Mouse (Mus musculus) MN1 (cell line): Measurements from ENCODE around the gene Ercc1.

Experiments
- DNase-seq: peaks from one replicate; pipeline ENCODE4 v3.0.0-alpha.2; 2016; ENCODE audit warnings: low spot score

Ercc1 gene

DNA sequence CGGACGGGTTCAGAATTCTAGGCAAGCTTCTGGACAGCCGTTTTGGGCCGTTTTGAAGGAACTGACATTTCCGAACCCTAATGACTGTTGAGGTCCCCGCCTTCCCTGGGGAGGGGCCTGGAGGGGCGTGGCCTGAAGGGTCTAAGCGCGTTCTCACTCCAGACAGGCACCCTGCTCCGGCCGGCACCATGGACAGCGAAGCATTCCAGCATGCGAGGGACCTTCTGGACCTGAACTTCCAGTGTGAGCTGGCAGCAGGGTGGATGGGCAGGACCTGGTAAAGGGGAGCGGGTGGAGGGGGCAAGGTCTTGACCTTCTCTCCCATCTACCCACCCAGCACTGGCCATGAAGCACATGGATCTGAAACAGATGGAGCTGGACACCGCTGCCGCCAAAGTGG, 23.8 kb downstream of the Ercc1 start:
- DNase-seq: no peak

DNA sequence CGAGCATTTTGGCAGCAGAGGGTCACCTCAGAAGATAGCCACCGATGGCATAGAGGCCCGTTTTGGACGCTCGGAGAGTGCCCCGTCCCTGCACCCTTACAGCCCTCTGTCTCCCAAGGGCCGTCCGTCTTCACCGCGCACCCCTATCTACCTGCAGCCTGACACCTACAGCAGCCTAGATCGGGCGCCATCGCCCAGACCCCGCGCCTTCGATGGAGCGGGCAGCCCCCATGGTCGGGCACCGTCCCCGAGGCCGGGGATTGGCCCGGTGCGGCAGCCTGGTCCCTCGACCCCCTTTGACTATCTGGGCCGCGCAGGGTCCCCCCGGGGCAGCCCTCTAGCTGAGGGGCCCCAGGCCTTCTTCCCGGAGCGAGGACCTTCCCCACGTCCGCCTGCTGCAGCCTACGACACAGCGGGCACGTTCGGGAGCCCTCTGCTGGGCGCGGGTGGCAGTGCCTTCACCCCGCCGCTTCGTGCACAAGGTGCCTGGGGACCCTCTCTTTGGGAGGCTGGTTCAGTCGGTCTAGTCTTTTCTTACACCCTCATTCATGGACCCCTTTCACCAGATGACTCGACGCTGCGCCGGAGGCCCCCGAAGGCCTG, 25.3 kb downstream of the Ercc1 start:
- no peak for DNase-seq

DNA sequence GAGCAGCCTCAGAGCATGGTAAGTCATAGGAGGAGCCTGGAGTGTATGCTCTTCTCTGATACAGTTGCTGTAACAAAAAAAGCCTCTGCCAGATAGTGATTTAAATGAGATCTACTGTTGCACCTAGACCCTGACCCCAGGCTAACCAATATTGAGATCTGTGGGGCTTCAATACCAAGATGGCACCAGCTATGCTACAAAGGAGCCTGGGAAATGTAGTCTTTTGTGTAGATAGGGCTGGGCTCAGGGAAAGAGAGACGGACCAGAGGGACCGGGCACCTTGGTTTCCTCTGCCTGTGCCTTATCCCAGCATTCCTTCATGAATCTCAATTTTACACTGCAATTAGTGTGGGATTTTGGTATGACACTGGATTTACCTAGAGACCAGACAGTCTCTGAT, 28.8 kb downstream of the Ercc1 start:
- DNase-seq: no peak

DNA sequence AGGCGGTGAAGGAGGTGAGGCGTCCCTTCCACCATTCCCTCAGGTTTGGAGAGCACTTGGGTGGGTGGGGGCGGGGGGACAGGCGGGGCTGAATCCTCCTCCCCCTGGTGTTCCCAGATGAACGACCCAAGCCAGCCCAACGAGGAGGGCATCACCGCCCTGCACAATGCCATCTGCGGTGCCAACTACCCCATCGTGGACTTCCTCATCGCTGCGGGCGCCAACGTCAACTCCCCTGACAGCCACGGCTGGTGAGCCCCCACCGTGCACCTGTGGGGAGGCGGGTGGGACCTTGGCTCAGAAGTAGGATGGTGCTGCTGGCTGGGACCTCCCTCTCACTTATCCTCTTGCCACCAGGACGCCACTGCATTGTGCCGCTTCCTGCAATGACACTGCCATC, 30.8 kb downstream of the Ercc1 start:
- no peak for DNase-seq

DNA sequence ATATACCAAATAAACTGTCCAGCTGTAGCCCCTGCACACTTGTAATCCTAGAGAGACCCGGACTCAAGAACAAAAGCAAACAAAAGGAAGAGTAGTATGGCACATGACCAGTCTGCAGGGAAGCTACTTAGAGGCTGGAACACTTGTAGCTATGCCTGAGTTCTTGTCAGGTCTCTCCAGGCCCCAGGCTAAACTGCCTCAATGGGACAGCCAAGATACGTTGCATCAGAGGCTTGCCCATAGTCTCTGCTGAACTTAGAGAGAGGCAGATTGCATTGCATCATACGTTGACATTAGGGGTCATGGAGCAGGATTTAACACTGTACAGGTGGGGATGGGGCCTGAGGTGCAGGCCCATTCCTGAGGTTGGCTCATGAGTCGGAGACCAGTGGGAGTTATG, 31.4 kb downstream of the Ercc1 start:
- no peak for DNase-seq

DNA sequence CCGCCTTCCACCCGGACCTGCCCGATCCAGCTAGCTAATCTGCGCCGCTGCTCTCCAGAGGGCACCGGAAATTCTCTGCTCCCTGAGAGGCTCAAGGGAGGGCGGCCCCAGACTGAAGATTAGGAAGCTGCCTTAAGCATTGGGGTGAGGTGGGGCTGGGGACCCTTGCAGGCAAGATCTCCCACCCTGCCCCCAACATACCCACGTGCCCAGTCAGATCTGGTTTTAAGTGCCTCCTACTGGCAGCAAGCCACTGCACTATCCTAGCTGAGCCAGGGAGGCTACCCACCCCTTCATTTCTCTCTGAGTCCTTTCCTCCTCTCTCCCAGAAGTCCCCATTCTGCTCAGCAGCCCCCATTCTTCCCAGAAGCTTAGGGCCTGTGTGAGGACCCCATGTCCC, 33.5 kb downstream of the Ercc1 start:
- no peak for DNase-seq

DNA sequence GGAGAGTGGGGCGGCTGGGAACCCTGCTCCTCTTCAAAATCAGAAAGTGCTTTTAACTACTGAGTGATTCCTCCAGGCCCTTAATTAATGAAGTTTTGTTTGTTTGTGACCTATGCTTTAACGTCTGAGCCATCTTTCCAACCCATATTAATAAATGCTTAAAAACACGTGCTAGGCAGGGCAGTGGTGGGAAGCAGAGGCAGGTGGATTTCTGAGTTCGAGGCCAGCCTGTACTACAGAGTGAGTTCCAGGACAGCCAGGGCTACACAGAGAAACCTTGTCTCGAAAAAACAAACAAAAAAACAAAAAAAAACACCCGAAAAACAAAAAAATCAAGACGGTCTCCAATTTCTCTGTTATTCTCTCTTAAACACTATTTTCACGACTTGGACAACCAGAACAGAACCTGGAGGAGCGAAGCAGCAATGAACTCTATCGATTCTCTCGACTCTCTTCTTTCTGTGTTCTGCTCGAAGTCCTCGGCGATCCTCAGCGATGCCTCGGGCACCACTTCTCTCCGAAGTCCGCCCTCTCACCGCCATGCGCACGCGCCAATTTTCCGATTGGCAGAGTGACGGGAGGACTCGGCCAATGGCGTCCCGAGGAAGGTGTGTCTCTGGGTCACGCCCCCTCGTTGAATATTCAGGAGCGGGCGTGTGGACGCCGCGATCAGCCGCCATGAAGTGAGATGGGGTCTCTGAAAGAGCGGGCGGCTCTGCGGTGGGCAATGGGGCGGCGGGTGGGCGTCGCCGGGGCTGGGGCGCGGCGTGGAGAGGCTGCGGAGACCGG, 37.0 kb downstream of the Ercc1 start, which contains the start of gene Ercc2:
Gene Ercc2, plus strand, starts transcription at position 634 of the 789 bp plus-strand sequence.
- DNase-seq: peak; percentile 92

DNA sequence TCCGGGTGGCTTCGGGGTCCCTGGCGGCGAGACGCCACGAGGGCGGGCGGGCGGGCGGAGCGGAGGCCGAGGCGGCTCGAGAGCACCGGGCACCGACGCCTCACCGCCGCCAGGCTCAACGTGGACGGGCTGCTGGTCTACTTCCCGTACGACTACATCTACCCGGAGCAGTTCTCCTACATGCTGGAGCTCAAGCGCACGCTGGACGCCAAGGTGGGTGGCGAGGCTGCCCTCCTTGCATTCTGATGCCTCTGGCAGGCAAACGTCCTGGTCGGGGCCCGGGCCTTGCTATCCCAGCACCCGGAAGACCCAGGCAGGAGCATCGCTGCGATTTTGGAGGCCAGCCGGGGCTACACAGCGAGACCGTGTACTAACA, 37.6 kb downstream of the Ercc1 start:
- no peak for DNase-seq

DNA sequence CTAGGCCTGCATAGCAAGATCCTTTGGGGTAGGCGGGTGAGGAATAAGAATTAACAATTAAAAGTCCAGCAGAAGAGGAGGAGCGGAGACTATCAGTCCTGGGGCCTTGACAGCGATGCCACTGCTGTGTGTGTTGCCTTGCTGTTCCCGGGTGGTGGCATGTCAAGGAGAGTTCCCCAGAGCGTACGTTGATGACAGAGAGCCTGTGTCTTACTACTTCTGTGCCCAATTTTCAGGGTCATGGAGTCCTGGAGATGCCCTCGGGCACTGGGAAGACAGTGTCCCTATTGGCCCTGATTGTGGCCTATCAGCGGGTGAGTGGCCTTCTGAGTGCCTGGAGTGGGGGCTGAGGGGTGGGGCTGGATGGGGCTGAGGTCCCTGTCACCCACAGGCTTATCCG, 39.1 kb downstream of the Ercc1 start:
- no peak for DNase-seq

DNA sequence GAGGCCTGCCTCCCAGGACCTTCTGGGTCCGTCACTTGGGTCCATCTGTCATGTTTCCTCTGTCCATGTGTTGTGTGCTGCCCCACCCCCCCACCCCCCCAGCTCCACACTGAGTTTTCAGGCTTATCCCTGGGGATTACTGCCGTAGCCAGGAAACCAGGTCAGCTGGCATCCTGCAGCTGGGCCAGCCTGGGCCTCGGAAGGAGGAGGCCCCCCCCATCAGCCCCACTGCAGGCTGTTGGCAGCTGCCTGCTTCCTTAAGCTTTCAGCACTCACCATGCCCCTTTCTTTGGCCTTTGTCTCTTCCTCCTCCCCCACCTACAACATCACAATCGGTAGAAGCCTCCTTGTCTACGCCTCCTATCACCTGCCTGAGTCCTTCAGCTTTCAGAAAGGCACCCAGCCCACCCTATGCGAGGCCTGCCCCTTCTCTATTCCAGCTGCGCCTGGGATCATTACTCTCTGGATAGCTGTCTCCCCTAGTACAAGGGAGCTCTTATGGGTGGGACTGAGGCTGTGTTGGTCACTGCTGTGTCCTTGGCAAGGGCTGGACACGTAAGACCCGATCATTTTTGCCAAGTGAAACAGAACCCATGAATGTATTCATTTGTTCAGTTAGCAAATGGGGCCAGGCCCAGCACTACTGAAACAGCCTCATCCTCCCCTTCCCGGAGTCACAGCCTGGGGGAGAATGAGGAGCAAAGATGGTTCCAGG, 44.3 kb downstream of the Ercc1 start:
- peak; percentile 47 for DNase-seq

DNA sequence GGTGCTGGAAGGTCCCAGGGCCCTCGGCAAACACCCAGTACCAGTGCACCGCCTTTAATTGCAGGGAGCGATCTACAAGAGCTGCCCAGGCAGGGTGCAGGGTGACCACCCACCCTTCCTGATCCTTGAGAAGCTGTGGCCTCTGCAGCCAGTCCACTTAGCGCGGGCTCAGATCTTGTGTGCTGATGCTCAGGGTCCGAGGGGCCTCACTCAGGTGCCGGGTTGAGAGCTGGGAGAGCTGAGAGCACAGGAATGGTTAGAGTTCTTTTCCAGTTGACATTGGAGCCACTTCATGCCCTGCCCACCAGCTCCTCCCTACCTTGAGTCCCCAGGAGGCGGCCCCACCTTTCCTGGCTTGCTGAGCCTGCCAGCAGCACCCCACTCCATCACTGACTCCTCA, 49.9 kb downstream of the Ercc1 start:
- DNase-seq: no peak

DNA sequence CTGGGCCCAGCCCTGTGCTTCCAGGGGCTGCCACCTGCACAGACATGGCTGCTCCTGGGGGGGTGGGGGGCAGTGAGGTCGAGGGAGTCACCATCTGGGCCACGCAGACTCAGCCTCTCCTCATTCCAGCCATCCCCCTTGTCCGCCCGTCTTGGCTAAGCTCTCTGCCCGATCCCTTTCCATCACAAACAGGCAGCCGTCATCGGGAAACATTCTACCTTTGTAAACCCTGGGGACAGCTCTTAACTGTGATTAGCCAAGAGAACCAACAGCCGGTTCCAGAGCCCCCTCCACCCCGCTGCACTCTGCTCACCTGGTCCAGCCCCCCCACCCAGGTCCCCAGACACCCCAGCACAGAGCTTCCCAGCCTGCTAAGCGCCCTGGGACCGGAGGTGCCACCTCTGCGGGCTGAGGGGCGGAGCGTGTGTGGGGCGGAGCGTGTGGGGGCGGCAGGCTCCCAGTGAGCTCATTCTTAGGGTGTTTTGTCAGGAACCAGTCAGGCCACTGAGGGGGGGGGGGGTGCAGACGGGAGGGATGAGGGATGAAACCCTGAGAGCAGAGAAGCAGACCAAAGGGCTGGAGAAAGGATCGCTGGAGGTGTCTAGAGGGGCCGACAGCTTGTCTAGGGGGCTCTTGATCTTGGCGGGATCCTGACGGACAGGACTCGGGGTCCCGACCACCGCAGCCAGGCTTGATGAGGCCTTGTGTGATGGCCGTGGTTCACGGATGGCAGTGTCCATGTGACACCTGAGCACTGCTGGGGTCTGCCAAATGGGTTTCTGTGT, 55.1 kb downstream of the Ercc1 start:
- DNase-seq: peak; percentile 45

DNA sequence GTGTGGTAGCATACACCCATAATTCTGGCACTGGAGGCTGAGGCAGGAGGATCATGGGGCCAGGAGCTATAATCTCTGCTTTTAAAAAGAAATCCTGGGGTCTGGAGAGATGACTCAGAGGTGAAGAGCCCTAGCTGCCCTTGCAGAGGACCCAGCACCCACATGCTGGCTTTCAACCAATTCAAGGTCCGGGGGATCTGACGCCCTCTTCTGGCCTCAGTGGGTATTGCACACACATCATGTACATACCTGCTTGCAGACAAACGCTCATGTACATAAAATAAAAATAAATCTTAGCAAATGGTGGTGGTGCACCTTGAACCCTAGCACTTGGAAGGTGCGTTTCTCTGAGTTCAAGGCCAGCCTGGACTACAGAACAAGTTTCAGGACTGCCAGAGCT, 56.4 kb downstream of the Ercc1 start:
- DNase-seq: no peak

DNA sequence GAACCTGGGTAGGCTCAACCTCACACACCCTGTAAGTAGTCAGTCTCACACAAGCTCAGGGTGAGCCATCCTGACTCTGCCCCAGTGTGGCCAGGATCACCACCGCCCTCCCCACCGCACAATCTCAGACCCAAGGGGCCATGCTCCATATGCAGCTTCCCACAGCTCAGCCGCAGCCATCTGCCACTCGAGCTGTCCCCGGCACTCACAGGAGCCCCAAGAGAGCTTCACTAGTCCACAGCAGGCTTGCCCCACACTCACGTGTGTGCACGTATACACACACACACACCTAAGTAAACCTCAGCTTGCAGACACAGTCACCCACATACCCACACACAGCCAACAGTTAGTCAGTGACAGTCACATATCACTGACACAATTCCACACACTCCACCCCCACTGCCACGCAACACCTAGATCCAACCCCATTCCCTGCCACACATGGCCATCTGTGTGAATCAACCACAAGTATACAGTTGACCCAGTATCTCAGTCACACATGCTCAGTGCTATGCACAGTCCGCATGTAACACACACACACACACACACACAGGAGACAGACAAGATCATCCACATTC, 58.0 kb downstream of the Ercc1 start:
- DNase-seq: no peak

DNA sequence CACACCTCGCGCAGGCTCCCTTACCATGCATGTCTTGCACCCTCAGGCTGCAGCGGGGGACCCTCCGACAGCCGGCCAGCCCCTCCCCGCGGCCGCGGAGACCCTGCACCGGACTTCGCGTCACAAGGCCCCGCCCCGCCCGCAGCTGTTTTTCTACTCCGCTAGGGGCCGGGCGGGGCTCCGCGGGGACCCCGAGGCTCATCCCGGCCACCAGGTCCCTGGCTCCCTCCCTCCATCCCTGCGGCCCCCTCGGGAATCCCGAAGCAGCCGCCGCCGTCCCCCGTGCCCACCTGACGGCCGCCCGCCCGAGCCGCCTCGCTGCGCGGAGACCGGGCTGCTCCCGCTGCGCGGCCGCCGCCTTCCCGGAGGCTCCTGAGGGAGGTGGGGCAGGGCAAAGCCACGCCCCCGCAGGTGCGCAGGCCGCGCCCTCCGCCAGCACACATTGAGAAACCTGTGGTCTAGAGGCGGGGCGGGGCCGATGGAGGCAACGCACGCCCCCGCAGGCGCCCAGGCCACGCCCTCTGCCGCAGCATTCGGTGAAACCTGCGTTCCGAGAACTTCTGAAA, 59.2 kb downstream of the Ercc1 start, which contains the start of gene Klc3:
Gene Klc3, minus strand, starts transcription at position 374 of the 566 bp plus-strand sequence.
- no peak for DNase-seq

DNA sequence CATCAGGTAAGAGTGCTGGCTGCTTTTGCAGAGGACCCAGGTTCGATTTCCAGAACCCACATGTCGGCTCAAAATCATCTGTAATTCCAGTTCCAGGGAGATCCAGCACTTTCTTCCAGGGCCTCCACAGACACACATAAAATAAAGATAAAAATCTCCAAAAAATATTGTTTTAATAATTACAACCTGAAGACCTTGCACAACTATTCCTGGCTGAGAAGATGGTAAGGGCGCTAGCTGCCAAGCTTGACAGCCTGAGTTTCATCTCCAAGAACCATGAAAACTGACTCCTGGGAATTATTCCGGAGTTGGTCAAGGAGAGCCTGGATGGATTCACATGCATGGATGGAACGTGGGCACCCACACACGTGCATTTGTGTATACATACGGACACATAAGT, 59.9 kb downstream of the Ercc1 start, which contains the start of gene Ckm:
Gene Ckm, plus strand, starts transcription at position 301 of the 400 bp plus-strand sequence.
- DNase-seq: no peak

DNA sequence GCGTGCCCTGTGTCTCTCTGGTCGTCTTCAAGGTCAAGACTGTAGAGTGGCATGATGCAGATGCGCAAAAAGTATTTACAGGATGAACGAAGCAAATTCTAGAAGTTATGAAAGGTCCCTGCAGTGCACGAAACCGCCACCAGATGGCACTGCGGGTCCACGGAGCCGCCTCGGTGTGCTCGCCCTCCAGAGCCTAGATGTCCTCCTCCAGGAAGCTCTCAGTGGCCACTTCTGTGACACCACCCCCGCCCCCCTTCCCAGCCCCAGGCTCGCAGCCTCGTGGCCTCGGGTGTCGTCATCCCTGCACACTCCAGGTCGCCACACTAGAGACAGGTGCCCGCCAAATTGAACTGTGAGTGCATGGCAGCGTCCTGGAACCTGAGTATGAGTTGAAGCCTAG, 60.8 kb downstream of the Ercc1 start:
- DNase-seq: no peak
